Mouse (Mus musculus): ENCODE measurements around the gene Ttc4.

The Ttc4 gene

GRCm38 (mm10) chr4:106614180-106614797 lies 64.5 kb downstream of the Ttc4 start:
- peak in 1 of 2 experiments; percentile 42 for DNase-seq (ENCODE audit: low spot score in 2 of 2)

DNA sequence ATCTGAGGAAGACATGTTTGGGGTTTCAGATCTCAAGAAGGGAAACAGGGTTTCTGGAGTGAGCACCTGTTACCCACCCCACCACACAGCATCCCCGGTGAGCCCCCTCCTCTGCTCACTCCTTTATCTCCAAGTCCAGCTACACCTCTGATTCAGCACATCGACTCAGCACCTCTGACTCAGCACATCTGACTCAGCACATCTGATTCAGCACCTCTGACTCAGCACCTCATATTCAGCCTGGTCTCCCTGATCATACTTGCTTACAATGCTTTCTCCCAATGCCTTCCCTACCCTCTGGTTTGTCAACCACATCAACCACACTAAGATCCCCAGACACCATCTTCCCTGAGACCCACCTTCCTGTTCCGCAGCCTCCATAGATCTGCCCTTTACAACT lies 65.2 kb downstream of the Ttc4 start:
- DNase-seq (ENCODE audit: low spot score in 2 of 2), result no peak

DNA sequence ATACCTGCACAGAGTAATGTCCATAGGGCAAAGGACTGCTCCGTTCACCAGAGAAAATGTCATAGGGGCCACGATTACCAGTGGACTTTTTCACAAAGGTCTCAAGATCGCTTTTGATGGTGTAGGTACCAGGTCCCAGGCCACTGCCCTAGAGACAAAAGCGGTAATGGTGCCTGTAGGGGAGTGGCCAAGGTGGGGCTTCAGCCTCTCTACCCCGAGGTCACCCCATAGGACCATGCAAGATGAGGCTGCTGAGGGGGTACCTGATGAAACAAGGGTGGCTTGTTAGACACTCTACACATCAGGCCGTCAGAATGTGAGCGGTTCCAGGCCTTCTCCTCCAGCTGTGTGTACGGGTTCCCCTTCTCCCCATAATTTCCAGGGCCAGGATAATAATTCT lies 65.6 kb downstream of the Ttc4 start:
- no peak for DNase-seq (ENCODE audit: low spot score in 2 of 2)
